Mouse (Mus musculus) ES-Bruce4 (cell line): ENCODE data around the gene Eepd1.

Source experiments
- CTCF ChIP-seq: IDR thresholded peaks from one replicate; pipeline ENCODE4 v1.8.1; 2011; ENCODE audit warnings: low read depth, low read length
- EP300 ChIP-seq: IDR thresholded peaks from 2 replicates; pipeline ENCODE4 v1.6.1; 2011; ENCODE audit warnings: low read depth, low read length; ENCODE audit not compliant: insufficient read depth
- POLR2A ChIP-seq: IDR thresholded peaks from one replicate; pipeline ENCODE4 v1.8.1; 2011; ENCODE audit warnings: low read length; ENCODE audit not compliant: insufficient read depth

DNA sequence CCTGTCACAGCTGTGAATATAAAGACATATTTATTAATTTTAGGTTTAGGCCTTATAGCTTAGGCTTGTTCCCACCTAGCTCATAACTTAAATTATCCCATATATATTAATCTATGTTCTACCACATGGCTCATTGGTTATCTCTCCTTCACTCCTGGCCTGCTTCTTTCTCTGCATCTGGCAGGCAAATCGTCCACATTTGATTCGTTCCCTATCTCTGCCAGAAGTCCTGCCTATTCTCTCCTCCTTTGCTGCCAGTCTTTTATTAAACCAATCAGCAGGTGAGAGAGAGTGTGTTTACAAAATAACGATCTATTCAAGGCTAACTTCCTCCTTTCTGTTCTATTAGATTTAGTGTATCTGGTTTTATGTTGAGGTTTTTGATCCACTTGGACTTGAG lies 77.5 kb downstream of the Eepd1 start:
- TF ChIP-seq CTCF: no peak
- TF ChIP-seq EP300: no peak
- no peak for TF ChIP-seq POLR2A
